Mouse (Mus musculus) left cerebral cortex, adult 18-20 months (tissue): ENCODE measurements around the gene Nbea. TPM values are rescaled to one million over a fixed set of nuclear protein-coding genes. Genes with fewer than 3 reads are reported as not detected.

Experiments
- DNase-seq, 2 experiments: peaks; one replicate each; pipeline ENCODE4 v3.0.0; 2021 to 2022; ENCODE audit warnings: low spot score in 2 of 2, mixed read lengths in 1 of 2
- total RNA-seq, 2 experiments: library from RNA; stranded (reverse); gene quantifications; 2 replicates each; pipeline ENCODE4 v1.2.3; 2021

Gene Nbea
- total RNA-seq, 2 experiments from 2014 or later, result 152 to 163 TPM

DNA sequence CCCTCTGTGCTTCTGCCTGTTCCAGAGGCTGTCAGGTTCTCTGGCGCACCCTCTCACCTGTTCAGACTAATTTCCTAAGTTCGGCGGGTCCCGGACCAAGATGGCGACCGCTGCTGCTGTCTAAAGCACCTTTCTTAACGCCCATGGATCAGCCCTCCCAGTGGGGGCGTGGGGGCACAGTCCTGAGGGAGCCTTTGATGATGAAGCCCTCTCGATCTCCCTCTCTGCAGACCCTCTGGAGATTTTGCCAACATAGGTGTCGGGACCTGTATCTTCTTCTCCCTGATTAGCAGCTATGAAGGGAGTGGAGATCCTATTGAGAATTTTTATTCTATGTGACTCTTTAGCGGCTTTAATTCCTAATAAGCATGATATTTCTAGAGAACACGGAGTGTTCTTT, 573.3 kb downstream of the Nbea start:
- no peak for DNase-seq

DNA sequence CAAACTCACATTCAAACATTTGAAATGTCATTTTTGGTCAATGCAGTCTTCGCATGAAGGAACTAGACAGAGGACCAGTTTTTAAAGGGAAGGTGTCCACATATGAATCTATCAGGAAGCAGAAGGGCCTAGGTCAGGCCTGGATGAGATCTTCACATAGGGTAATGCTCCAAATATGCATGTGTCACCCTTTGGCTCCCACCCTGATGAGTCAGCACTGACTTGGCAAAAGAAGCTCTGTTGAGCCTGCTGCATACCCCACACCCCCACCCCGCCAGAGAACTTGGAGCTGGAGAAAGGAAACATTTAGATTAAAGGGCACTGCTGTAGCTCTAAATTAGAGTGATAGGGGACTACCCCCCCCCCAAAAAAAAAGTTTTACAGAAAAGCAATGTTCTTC, 583.2 kb downstream of the Nbea start:
- peak in 1 of 2 experiments; percentile 15 for DNase-seq

DNA sequence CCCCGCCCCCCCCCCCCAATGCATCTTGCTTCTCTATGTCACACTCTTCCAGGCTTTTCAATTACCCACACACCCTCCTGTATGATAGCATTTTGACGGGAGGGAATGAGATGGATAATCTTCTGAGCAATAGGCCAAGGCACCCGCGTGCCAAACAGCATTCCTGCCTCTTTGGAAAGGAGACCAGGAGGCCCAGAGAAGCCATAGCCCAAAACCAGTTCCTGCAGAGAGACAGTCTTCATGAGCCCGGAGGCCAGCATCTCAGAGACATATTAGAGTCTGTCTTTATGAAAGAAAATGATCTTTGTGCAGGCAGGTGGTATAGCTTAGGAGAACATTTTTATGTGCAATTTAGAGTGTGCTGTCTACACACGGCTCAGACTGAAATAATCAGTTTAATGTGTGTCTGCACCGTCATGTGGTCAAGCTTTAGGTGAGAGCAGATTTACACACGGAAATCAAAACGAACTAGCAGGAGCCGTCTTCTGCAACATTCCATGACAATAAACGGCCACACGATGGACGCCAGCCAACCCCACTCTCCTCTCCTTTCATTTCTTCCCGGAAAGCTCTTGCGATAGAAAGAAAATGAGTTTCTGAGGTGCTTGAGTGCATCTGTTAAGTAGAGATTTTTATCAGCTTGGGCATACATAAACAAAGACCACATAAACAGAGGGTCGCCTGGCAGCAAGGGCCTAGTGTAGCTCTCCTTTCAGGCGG, 584.0 kb downstream of the Nbea start:
- no peak for DNase-seq

DNA sequence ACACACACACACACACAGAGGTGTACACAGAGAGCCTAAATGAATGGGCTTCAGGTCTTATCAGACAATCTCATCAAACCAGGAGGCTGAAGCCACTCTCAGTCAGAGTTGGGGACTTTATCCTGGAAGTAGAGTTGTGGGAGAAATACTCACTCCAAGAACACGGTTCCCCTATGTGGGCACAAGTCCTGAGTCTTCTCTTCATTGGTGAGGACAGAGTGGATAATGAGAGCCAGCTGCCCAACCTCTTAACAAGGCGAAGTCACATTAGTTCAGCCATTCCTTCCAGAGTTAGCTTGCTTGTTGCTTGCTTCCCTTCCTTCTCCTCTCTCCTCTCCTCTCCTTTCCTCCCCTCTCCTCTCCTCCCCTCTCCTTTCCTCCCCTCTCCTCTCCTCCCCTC, 584.8 kb downstream of the Nbea start:
- DNase-seq, result no peak

GRCm38 (mm10) chr3:55593312-55593711, 590.2 kb downstream of the Nbea start:
- DNase-seq, result no peak

DNA sequence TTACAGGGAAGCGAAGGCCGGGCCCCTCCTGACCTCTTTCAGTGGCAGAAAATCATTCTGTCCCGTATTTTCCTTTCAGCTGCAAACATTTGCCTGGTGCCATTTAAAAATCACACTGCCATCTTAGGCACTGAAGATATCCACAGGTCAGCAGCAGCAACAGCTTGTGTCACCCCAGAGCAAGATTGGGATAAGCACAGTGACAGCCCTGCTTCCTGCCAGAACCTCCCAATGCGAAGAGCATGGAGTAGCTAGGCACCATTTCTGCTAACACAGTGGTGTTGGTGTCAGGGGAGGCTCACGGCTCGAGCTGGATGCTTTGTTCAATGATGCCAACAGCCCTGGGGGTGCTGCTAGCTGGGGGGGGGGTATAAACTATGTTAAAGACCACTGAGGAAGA, 592.8 kb downstream of the Nbea start:
- DNase-seq, result no peak

- DNase-seq, result no peak
Measured at GRCm38 (mm10) chr3:55590291-55590690, 593.2 kb downstream of the Nbea start.

GRCm38 (mm10) chr3:55589402-55589944, 594.0 kb downstream of the Nbea start:
- no peak for DNase-seq

DNA sequence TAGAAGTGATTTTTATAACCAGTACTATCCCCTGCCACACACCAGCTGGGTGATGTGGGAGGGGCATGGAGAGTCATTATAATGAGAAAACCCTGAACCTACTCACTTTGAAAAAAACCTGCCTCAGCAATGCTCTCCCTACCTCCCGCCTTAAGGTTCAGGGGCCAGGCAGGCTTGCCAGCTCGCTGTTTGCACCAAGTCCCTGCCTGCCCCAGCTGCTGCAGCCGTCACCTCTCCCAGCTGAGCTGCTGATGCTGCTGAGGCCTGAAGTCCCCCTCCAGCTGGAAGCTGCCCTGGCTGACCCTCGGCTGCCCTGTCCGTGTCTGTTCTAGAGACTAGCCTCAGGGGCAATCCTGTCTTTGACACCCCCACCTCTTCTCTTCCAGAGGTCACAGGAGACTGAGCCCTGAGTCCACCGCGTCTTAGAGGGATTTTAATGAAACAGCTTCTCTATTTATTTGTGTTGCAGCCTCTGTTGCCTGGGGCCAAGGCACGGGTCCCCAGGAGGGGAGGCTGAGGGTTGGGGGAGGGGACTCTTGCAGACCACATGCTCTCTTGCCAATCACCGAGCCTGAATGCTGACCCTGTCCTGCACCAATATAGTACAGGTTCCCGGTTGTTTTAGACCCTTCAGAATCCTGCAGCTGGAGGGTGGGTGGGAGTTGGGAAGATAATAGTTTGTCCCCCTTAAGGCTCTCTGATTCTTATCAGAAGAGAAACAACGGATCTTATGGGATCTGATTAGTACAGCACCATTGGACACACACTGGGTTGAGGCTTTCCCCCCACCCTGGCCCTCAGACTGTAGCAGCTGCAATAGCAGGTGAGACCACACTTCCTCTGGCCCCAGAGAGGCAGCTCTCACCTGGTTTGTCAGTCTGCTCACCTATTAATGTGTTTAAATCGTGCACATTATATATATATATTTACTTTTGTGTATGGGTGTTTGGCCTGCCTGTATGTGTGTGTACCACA, 595.2 kb downstream of the Nbea start:
- no peak for DNase-seq

- no peak for DNase-seq
Measured at GRCm38 (mm10) chr3:55587434-55587971, 596.0 kb downstream of the Nbea start.
